Mouse (Mus musculus): Measurements from ENCODE around the gene Dnah12.

- TF ChIP-seq POLR2A (IDR thresholded peaks at IDR 0.05; ENCODE audit: low read depth, low read length): no peak
- no peak for TF ChIP-seq CTCF (IDR thresholded peaks at IDR 0.05; ENCODE audit: extremely low read depth, insufficient read depth, insufficient read length, insufficient replicate concordance)
These were observed 242.5 kb downstream of the Dnah12 start for GRCm38 (mm10) chr14:26935558-26935957.
